Mouse (Mus musculus) hindbrain, embryonic 14.5 days (tissue): ENCODE results near the gene Lhb. TPM values are rescaled to one million over a fixed set of nuclear protein-coding genes. Genes with fewer than 3 reads are reported as not detected.

ENCODE experiments used
- ATAC-seq: fragments of 200-750 bp; cut with Nextera tagmentation; 2 replicates; pipeline ENCODE4 v1.8.0; 2017; ENCODE audit warnings: moderate number of reproducible peaks, mild to moderate bottlenecking, moderate TSS enrichment, moderate library complexity; ENCODE audit not compliant: low FRiP score
- DNase-seq: peaks from one replicate; pipeline ENCODE4 v3.0.0-alpha.2; 2015; ENCODE audit warnings: low spot score
- H3K27ac ChIP-seq: fragments of 300-500 bp; sonication (generic); 2 replicates; pipeline ENCODE4 v1.5.1; 2014; ENCODE audit warnings: mild to moderate bottlenecking, moderate library complexity
- H3K27me3 ChIP-seq: fragments of 300-500 bp; sonication (generic); 2 replicates; pipeline ENCODE4 v1.6.1; 2014; ENCODE audit warnings: mild to moderate bottlenecking, low read length, mixed read lengths; ENCODE audit not compliant: control insufficient read depth, insufficient read depth
- H3K36me3 ChIP-seq: fragments of 300-500 bp; sonication (generic); replicated peaks from 2 replicates; pipeline ENCODE4 v1.6.1; 2014; ENCODE audit not compliant: control insufficient read depth, insufficient read depth
- H3K4me1 ChIP-seq: fragments of 300-500 bp; sonication (generic); replicated peaks from 2 replicates; pipeline ENCODE4 v1.6.1; 2014; ENCODE audit warnings: antibody characterized with exemption, low read length, mixed read lengths; ENCODE audit not compliant: control insufficient read depth, insufficient read depth
- H3K4me2 ChIP-seq: fragments of 300-500 bp; sonication (generic); replicated peaks from 2 replicates; pipeline ENCODE4 v1.6.1; 2014; ENCODE audit warnings: mild to moderate bottlenecking, moderate library complexity
- H3K4me3 ChIP-seq: fragments of 300-500 bp; sonication (generic); replicated peaks from 2 replicates; pipeline ENCODE4 v1.5.1; 2014; ENCODE audit warnings: mild to moderate bottlenecking, low read length
- H3K9ac ChIP-seq: fragments of 300-500 bp; sonication (generic); 2 replicates; pipeline ENCODE4 v1.6.1; 2014
- H3K9me3 ChIP-seq: fragments of 300-500 bp; sonication (generic); 2 replicates; pipeline ENCODE4 v1.6.1; 2016; ENCODE audit warnings: low read length; ENCODE audit not compliant: control insufficient read depth
- WGBS: fragments of 180-500 bp; shearing (Covaris S2); extraction: QIAGEN DNeasy Blood & Tissue Kit; methylation state at CpG from one replicate; pipeline ENCODE4 v1.1.7; 2014; 5-methylcytosine and 5-hydroxymethylcytosine counted together
- polyA plus RNA-seq: library from polyadenylated mRNA; unstranded; fragments of >200 nt; fragmentation: Nextera tagmentation; extraction: Ambion mirVana; gene quantifications from 2 replicates; pipeline ENCODE4 v1.2.1, GENCODE M21; 2014

Gene Lhb
- polyA plus RNA-seq, 1 experiment from 2014 or later, result 2.0 TPM

DNA sequence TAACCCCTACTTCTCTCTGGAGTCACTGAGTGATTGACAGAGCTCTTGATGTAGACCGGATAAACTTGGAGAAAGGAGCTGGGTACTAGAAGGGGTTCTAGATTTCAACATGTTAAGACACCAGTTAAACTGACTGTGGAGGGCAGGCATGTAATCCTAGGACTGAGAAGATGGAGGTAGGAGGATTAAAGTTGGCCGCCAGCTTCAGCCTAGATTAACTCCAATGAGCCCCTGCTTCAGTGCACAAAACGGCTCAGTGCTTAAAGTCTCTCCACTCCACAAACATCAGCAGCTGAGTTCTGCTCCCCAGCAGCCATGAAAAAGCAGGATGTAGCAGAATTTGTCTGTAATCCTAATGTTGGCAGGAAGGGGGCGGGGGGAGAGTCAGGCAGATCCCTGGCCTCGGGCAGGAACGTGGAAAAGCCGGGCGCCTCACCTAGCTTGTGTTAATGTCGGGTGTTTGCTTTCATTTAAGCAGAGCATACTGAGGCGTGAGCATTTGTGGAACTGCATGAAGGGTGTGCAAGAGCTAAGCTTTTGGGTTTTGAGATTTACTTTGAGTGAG, 19.0 kb upstream of the Lhb start:
- ATAC-seq, result no peak
- WGBS, result 81% methylated on average over 10 of the region's 10 CpGs

DNA sequence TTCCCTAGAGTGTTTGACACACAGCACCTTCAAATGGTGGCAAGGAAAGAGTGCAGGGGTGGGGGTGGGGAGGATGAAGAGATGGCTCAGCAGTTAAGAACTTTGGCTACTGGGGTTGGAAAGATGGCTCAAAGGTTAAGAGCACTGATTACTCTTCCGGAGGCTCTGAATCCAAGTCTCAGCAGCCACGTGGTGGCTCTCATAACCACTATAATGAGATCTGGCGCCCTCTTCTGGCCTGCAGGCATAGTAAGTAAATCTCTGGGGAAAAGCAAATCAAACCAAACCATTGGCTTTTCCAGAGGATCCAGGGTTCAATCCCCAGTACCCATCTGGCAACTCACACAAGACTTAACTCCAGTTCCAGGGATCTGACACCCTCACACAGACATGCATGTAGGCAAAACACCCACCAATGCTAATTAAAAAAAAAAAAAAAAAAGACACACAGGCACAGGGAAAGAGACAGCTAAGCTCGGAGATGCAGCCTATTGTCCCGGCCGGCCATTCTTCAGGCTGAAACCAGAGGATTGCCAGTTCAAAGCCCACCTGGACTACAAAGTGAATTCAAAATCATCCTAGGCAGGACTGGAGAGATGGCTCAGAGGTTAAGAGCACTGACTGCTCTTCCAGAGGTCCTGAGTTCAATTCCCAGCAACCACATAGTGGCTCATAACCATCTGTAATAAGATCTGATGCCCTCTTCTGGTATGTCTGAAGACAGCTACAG, 16.9 kb upstream of the Lhb start:
- WGBS, result 47% methylated on average over 6 of the region's 6 CpGs
- peak; percentile 66 for DNase-seq
- no peak overlapping the region for H3K4me2 ChIP-seq
- ATAC-seq, result no peak
- no peak overlapping the region for H3K27ac ChIP-seq
- no peak overlapping the region for H3K4me3 ChIP-seq
- no peaks in the 10 kb centered on the region for H3K9me3 ChIP-seq
- H3K4me1 ChIP-seq, result no peaks in the 10 kb centered on the region; the same call in 1 of the 2 replicates
- H3K9ac ChIP-seq, result no peak overlapping the region
- H3K36me3 ChIP-seq, result no peaks in the 10 kb centered on the region
- peaks cover 40% of the 10 kb centered on the region for H3K27me3 ChIP-seq

More for the DNA sequence above, 19.0 kb upstream of the Lhb start:
- Histone ChIP-seq H3K4me2 (no peak overlapping the region), H3K4me3 (no peak overlapping the region), H3K27ac (no peak overlapping the region), H3K27me3 (peaks cover 19% of the 10 kb centered on the region), H3K9me3 (no peaks in the 10 kb centered on the region), H3K4me1 (no peaks in the 10 kb centered on the region; the same call in 1 of the 2 replicates), H3K9ac (no peak overlapping the region), H3K36me3 (no peaks in the 10 kb centered on the region)
- no peak for DNase-seq

DNA sequence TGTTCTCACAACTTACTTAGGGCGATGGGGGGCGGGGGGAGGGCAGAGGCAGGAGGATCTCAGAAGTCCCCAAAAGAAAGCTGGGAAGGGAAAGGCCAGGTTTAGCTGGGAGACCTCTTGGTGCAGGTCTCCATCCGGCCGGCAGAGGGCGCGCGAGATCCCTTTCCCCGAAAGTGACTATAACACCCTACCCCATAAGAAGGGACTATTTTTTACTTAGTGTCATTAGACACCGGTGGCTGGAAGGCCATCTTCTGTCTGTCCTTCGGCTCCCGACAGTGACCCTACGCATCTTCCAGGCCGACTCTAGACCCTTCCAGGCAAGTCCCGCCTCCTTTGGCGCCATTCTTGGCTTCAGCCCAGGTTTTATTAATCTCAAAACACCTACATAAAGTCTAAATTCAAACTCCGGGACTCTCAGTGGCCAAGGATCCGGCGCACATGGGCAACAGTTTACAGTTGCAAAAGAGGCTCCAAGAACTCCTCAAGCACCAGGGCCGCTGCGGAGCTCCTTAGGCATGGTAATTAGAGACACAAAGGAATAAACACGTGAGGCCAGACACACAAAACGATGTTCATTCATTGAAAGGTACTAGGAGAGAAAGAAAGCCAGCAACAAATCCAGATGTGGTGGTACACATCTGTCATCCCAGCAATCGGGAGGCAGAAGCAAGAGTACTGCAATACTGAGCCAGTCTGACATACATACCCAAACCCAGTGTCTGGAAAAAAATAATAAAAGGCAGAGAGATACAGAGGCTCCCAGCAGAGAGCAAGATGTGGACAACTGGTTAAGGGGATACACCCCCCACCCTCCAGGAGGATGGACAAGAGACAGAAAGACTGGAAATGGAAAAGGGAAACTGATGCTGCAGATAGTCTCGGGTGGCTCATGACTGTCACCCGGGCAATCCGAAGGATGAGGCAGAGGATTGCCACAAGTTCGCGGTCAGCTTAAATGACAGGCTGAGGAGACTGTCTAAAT, 15.2 kb upstream of the Lhb start, which contains the start of gene Kcna7:
Gene Kcna7 (plus strand): TSS at position 563 of the 985 bp plus-strand sequence.
- Histone ChIP-seq H3K9me3 (no peaks in the 10 kb centered on the region), H3K4me2 (peak within 1 kb of the TSS; percentile 48), H3K27ac (no peak within 1 kb of the TSS), H3K4me3 (peak within 1 kb of the TSS; percentile 26), H3K9ac (no peak within 1 kb of the TSS), H3K27me3 (peaks cover 57% of the 10 kb centered on the region), H3K36me3 (no peaks in the 10 kb centered on the region), H3K4me1 (no peaks in the 10 kb centered on the region; the same call in 1 of the 2 replicates)
- DNase-seq, result peak; percentile 37
- 10% methylated on average over 28 of the region's 28 CpGs for WGBS
- ATAC-seq, result no peak

DNA sequence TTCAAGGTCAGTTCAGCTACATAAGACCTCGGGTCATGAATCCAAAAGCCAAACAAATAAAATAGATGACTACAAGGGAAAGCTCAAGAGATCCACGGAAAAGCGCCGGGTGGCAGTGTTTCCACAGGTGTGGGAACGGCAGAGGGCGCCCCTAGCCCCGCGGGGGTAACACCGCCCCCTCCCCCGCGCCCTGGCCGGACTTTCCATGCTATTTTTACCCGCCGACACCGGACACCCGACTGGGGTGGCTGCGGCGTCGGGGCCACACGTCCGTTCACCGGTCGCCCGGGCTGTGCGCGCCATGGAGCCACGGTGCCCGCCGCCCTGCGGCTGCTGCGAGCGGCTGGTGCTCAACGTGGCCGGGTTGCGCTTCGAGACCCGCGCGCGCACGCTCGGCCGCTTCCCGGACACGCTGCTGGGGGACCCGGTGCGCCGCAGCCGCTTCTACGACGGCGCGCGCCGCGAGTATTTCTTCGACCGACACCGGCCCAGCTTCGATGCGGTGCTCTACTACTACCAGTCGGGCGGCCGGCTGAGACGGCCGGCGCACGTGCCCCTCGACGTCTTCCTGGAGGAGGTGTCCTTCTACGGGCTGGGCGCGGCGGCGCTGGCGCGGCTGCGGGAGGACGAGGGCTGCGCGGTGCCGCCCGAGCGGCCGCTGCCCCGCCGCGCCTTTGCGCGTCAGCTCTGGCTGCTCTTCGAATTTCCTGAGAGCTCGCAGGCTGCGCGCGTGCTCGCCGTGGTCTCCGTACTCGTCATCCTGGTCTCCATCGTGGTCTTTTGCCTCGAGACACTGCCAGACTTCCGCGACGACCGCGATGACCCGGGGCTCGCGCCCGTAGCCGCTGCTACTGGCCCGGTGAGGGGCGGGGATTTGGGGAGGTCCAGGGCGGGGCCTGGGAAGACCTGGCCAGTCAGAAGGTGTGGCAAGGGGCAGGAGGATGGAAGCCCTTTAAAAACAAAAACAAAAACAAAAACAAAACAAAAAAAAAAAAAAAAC, 14.2 kb upstream of the Lhb start:
- H3K4me1 ChIP-seq, result no peaks in the 10 kb centered on the region; the same call in 1 of the 2 replicates
- ATAC-seq, result no peak
- H3K9ac ChIP-seq, result no peak overlapping the region
- H3K4me2 ChIP-seq, result peak overlapping the region; percentile 48
- 2% methylated on average over 101 of the region's 114 CpGs for WGBS
- no peak for DNase-seq
- no peaks in the 10 kb centered on the region for H3K36me3 ChIP-seq
- H3K4me3 ChIP-seq, result peak overlapping the region; percentile 26
- peaks cover 67% of the 10 kb centered on the region for H3K27me3 ChIP-seq
- no peaks in the 10 kb centered on the region for H3K9me3 ChIP-seq
- no peak overlapping the region for H3K27ac ChIP-seq

DNA sequence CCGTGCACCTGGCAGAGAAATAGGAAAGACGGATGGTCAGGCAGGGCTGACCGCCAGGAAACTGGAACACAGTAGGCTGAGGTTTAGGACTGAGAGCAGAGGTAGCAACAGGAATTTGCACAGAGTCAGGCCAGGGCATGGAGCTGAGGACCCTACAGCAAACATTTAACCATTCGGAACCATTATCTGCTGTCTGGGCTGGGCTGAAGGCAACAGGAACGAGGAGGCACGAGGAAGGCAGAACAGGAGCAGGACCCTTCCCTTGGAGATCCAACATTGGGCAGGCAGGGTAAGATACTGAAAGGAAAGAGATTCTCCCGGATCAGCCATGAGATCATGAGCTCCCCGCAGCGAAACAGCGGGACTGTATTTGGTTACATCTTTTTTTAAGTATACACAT, 12.8 kb upstream of the Lhb start:
- ATAC-seq (no peak), DNase-seq (no peak)
- no peaks in the 10 kb centered on the region; the same call in 1 of the 2 replicates for H3K4me1 ChIP-seq
- WGBS, result 84% methylated on average over 10 of the region's 10 CpGs
- no peak overlapping the region for H3K27ac ChIP-seq
- no peaks in the 10 kb centered on the region for H3K9me3 ChIP-seq
- no peak overlapping the region for H3K4me3 ChIP-seq
- no peak overlapping the region for H3K4me2 ChIP-seq
- peaks cover 81% of the 10 kb centered on the region for H3K27me3 ChIP-seq
- no peaks in the 10 kb centered on the region for H3K36me3 ChIP-seq
- H3K9ac ChIP-seq, result no peak overlapping the region

DNA sequence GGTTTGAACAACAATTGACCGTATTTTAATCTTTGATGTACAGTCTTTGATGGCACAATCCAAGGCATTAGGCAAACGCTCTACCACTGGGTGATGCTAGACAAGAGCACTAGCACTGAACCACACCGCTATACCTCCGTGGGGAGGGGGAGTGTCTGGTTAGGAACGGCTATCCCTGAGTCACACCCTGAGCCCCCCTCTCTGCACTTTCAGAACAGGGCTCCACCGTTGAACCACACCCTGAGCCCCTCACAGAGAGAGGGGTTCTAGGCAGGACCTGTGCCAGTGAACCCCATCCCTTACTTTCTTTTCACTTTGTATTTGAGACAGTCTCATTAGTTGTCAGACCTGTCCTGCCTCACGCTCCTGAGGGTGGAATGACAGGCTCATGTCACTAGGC, 12.3 kb upstream of the Lhb start:
- peaks cover 86% of the 10 kb centered on the region for H3K27me3 ChIP-seq
- no peak for ATAC-seq
- H3K27ac ChIP-seq, result no peak overlapping the region
- H3K4me1 ChIP-seq, result peaks cover 3% of the 10 kb centered on the region
- H3K9ac ChIP-seq, result no peak overlapping the region
- H3K4me2 ChIP-seq, result no peak overlapping the region
- no peaks in the 10 kb centered on the region for H3K36me3 ChIP-seq
- DNase-seq, result no peak
- no peaks in the 10 kb centered on the region for H3K9me3 ChIP-seq
- WGBS, result 67% methylated on average over 7 of the region's 7 CpGs
- H3K4me3 ChIP-seq, result no peak overlapping the region

DNA sequence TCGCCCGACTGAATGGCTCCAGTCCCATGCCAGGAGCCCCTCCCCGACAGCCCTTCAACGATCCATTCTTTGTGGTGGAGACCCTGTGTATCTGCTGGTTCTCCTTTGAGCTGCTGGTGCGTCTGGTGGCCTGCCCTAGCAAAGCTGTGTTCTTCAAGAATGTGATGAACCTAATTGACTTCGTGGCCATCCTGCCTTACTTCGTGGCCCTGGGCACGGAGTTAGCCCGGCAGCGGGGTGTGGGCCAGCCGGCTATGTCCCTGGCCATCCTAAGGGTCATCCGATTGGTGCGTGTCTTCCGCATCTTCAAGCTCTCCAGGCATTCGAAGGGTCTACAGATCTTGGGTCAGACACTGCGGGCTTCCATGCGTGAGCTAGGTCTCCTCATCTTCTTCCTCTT, 11.7 kb upstream of the Lhb start:
- Histone ChIP-seq H3K27me3 (peaks cover 92% of the 10 kb centered on the region), H3K4me2 (no peak overlapping the region), H3K4me1 (peaks cover 9% of the 10 kb centered on the region), H3K9ac (no peak overlapping the region), H3K36me3 (no peaks in the 10 kb centered on the region), H3K4me3 (no peak overlapping the region), H3K27ac (no peak overlapping the region), H3K9me3 (no peaks in the 10 kb centered on the region)
- 88% methylated on average over 17 of the region's 17 CpGs for WGBS
- ATAC-seq (no peak), DNase-seq (no peak)

DNA sequence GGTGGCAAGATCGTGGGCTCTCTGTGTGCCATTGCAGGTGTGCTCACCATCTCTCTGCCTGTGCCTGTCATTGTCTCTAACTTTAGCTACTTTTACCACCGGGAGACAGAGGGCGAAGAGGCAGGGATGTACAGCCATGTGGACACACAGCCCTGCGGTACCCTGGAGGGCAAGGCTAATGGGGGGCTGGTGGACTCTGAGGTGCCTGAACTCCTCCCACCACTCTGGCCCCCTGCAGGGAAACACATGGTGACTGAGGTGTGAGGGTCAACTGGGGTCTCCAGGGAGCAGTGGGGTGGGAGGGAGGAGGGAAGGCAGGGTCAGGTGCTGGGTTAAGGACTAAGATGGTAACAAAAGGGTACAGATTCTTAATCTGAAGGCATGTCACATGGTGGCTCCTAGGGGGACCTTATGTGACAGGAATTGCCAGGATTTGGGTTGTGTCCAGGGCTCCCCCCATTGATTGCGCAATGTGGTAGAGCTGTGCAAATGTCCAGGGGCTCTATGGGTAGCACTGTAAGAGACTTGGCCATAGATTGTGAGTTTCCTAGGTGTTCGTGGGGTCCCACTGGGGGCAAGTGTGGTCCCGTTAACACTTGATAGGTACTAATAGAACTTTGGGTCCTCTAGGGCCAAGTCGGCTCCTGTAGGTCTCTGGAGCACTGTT, 11.0 kb upstream of the Lhb start:
- peaks cover 99% of the 10 kb centered on the region for H3K27me3 ChIP-seq

More for the DNA sequence above, 11.0 kb upstream of the Lhb start:
- H3K4me2 ChIP-seq, result no peak overlapping the region
- no peak overlapping the region for H3K9ac ChIP-seq
- H3K4me1 ChIP-seq, result peaks cover 10% of the 10 kb centered on the region
- DNase-seq (no peak), ATAC-seq (no peak)
- H3K27ac ChIP-seq, result no peak overlapping the region
- WGBS, result 87% methylated on average over 8 of the region's 8 CpGs
- H3K4me3 ChIP-seq, result no peak overlapping the region
- H3K36me3 ChIP-seq, result no peaks in the 10 kb centered on the region
- H3K9me3 ChIP-seq, result no peaks in the 10 kb centered on the region
